Mouse (Mus musculus): ENCODE data around the gene Gsn.

GRCm38 (mm10) chr2:35265775-35266174 lies 9.6 kb downstream of the Gsn start:
- TF ChIP-seq POLR2A (IDR thresholded peaks at IDR 0.05; ENCODE audit: low read depth, low read length) (no peak), CTCF (IDR thresholded peaks at IDR 0.05; ENCODE audit: borderline replicate concordance, insufficient read depth, low read length) (no peak)

Measured in embryonic fibroblast, embryonic 13.5 days (primary cell).